Mouse (Mus musculus) ovary, postnatal 14 days (tissue): Measurements from ENCODE around the gene Tsfm.

Source experiments
- DNase-seq: peaks from one replicate; pipeline ENCODE4 v3.0.0; 2022; ENCODE audit warnings: low spot score

The Tsfm gene

GRCm38 (mm10) chr10:126986541-126986961 is 44.1 kb downstream of the Tsfm start:
- DNase-seq: peak; percentile 80

GRCm38 (mm10) chr10:126985579-126985978 is 45.1 kb downstream of the Tsfm start:
- no peak for DNase-seq

- no peak for DNase-seq
Measured at GRCm38 (mm10) chr10:126985127-126985526, 45.5 kb downstream of the Tsfm start.

GRCm38 (mm10) chr10:126984189-126985004 is 46.2 kb downstream of the Tsfm start:
- DNase-seq: no peak

DNA sequence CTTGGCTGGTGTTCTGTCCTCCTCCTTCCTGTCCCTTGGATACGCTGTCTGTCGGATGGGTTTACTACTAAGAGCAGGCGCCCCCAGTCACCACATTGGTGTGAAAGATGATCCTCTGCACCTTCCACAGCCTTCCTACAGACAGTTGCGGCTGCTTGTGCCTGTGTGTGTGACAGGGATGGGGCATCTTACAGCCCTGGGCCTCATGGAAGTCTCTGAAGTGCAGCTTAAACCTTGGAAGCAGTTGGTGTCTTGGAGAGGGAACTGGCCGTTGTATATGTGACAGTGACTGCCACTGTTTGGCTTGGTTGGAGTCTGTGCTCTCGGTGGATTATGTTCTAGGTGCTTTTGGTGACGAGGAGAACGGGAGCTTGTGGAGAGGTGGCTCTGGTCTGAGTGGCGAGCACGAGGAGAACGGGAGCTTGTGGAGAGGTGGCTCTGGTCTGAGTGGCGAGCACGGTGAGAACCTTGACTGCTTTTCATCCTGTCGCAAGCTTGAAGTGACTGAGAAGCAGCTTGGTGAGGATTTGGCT is 47.4 kb downstream of the Tsfm start:
- no peak for DNase-seq

DNA sequence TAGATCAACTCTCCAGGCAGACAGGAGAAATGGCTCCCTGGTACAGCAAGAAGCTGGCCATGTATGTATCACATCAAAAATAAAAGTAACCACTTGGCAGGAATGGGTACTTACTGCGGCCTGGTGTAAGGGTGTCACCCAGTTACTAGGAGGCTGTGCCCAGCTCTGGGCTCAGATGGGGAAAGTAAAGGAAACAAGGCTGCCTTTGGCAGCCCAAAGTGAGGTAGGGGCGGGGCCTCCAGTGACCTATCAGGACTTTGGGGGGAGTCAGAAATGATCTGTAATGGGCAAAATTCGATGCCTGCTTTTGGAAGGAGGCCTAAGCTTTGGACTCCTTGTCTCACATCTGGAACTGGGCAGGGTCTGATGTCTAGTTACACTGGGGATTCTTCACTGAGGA is 48.9 kb downstream of the Tsfm start:
- no peak for DNase-seq

GRCm38 (mm10) chr10:126980933-126981530 is 49.6 kb downstream of the Tsfm start:
- DNase-seq: no peak

- no peak for DNase-seq
Measured at GRCm38 (mm10) chr10:126980221-126980932, 50.3 kb downstream of the Tsfm start.

- DNase-seq: peak; percentile 33
Measured at GRCm38 (mm10) chr10:126979636-126980151, 50.9 kb downstream of the Tsfm start.

DNA sequence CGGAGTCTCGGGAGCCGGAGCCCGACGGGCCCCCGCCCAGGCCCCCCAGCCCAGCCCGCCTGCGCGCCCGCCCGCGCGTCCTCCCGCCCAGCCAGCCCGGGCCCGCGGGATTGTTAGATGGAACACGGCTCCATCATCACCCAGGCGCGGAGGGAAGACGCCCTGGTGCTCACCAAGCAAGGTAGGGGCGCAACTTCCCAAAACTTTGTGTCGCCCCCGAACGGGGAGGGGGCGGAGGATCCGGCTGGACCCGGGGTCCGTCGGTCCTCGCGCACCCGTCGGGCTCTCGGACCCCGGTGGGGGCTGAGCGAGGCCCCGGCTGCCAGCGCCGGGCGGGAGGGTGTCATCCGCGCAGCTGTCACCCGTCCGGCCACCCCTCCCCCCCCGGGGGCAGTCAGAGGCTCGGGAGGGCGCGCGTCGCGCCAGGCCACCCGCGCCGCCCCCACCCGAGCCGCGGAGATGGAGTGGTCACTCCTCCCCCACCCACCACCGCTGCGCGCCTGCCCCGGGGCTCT is 51.5 kb downstream of the Tsfm start:
- peak; percentile 49 for DNase-seq

GRCm38 (mm10) chr10:126978277-126978994 is 52.2 kb downstream of the Tsfm start, which contains the start of gene Ctdsp2:
TSS of gene Ctdsp2 (plus strand) at chr10:126978717.
- DNase-seq: peak; percentile 99

DNA sequence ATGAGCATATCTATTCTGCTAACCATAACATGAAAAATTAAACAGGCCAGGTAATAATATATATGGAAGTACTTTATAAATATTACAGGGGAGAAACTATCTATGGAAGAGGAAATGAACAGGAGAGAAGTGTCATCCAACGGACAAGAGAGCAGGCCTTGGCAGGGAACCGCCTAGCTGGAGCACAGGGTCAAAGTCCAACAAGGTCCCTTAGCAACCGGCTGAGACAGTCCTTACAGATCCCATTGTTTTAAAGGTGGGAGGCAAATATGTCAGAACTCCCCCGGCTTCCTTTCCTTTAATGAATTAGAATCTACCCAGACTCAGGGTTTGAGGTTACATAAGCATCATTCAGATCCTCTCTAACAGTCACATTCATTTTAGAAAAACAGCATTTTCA is 53.6 kb downstream of the Tsfm start:
- DNase-seq: no peak

GRCm38 (mm10) chr10:126975706-126976105 is 54.9 kb downstream of the Tsfm start:
- DNase-seq: no peak

- no peak for DNase-seq
Measured at GRCm38 (mm10) chr10:126972988-126973387, 57.7 kb downstream of the Tsfm start.

DNA sequence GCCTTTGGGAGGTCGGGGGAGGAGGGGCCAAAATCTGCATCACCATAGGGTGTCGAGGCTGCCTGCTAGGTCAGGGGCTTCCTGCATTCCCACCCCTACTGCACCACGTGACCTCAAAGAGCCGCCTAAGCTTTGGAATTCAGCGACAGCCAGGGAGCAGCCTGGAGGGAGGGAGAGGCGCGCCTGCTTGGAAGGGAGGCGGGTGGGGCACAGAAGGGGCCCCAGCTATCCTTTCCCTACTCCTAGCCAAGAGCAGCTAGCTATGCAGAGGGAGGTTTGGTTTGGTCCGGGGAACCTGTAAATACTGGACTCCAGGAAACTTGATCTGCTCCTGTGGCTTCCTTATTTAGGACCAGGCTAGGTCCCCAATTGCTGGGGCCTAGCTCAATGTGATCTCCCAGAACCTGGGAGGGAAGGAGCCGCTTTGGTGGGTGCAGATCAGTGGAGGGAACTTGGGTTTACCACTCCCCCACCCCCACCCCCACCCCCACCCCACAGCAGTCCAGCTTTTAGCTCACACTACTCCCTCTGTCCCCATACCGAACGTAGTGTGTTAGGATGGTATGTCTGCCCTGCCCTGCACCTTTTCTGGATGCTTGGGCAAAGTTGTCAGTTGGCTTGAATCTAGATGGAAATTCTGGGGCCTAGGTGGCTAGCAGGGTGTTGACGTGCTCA is 58.5 kb downstream of the Tsfm start:
- peak; percentile 31 for DNase-seq

DNA sequence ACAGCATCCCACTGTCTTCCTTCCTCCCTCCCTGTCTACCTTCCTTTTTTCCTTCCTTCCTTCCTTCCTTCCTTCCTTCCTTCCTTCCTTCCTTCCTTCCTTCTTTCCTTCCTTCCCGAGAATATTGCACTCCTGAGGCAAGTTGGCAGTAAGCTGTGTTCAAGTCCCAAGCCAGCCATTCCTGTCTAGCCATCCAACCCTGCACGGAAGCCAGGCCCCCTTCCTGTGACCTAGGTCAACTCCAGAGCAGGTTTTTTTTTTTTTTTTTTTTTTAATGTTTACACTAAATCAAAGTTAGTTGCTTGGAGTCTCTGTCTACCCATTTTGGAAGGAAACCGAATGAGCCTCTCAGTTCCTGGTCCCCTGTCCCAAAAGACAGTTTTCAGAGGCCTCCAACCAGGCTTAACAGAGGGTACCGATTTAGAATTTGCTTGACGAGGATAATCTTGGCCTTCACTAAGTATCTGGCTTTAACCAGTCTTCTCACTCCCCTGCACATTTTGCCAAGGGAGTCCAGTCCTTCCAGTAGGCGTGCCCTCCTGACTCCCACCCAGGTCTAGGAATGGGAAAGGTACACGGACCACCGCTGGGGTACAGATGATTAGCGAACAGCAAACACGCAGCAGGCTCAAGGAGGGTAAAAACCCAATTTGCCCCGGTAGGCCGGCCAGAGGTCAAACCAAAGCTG is 59.1 kb downstream of the Tsfm start:
- no peak for DNase-seq

DNA sequence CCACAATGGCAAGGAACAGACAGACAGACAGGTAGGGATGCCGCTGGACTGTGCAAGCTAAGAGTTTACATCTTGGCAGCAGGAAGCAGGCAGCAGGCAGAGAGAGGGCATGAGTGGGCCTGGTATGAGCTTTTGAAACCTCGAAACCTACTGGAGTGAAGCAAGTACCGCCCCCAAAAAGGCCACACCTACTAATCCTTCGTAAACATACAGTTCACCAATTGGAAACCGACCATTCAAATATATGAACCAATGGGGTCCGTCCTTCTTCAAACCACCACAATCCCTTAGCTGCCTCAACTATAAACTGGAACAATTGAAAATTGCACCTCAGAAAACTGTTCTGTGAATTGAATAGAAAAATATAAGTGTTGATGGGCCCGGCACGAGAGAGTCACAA is 66.8 kb downstream of the Tsfm start:
- no peak for DNase-seq

DNA sequence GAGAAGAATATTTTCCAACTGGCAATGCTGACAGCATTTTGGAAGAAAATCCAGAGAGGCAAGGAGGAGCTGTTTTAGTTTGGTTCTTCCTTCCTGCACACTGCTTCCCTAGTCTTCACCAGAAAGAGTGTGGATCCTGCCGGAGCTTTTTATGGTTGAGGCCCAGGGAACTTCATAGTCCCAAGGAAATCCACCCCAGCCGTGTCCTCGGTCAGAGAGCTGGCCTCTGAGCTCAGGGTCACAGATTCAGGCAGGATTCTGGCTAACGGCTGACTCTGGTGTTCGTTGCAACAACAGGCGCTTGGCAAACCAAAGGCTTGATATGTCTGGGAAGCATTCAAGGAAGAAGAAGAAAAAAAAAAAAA is 67.7 kb downstream of the Tsfm start:
- DNase-seq: no peak

- peak; percentile 54 for DNase-seq
Measured at GRCm38 (mm10) chr10:126962271-126962965, 68.2 kb downstream of the Tsfm start.

DNA sequence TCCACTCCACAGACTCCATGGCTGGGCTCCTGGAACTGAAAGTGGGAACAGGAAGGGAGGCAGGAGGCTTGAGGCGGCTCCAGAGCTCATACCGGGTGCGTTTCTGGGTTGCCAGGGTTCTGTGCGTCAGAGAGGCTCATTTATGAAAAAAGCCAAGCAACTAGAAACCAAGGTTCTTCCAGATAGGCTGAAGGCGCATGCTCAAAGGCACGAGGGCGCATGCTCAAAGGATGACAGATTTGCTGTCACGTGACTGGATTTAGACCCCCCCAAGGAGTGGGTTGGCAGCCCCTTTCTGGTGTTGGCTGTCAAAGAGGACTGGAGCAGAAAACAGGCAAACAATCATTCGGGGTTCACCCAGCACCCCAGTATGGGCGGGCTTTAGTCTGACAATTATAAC is 68.9 kb downstream of the Tsfm start:
- peak; percentile 58 for DNase-seq
